Mouse (Mus musculus): Measurements from ENCODE around the gene Mtx1.

The Mtx1 gene

GRCm38 (mm10) chr3:89226900-89227299, at the start of gene Mtx1:
Mtx1 (minus strand) TSS chr3:89227088.
- DNase-seq (ENCODE audit: low read depth, low spot score), result no peak

- DNase-seq (ENCODE audit: low read depth, low spot score), result no peak
Measured at GRCm38 (mm10) chr3:89276061-89276460, 49.2 kb upstream of the Mtx1 start.

GRCm38 (mm10) chr3:89271760-89272159, 44.9 kb upstream of the Mtx1 start:
- no peak for DNase-seq (ENCODE audit: low read depth, low spot score)

GRCm38 (mm10) chr3:89270891-89271290, 44.0 kb upstream of the Mtx1 start:
- no peak for DNase-seq (ENCODE audit: low read depth, low spot score)

GRCm38 (mm10) chr3:89270051-89270755, 43.3 kb upstream of the Mtx1 start, which contains the start of gene Slc50a1:
Slc50a1 (minus strand) TSS chr3:89270570.
- no peak for DNase-seq (ENCODE audit: low read depth, low spot score)

GRCm38 (mm10) chr3:89268916-89269315, 42.0 kb upstream of the Mtx1 start:
- DNase-seq (ENCODE audit: low read depth, low spot score), result no peak

GRCm38 (mm10) chr3:89266439-89266893, 39.6 kb upstream of the Mtx1 start:
- peak; percentile 88 for DNase-seq (ENCODE audit: low read depth, low spot score)

- DNase-seq (ENCODE audit: low read depth, low spot score), result no peak
Measured at GRCm38 (mm10) chr3:89262417-89262816, 35.5 kb upstream of the Mtx1 start.

- DNase-seq (ENCODE audit: low read depth, low spot score), result no peak
Measured at GRCm38 (mm10) chr3:89260211-89260610, 33.3 kb upstream of the Mtx1 start.

GRCm38 (mm10) chr3:89259076-89259475, 32.2 kb upstream of the Mtx1 start, which contains the start of gene Dpm3:
Dpm3 (plus strand) TSS chr3:89259358.
- peak; percentile 30 for DNase-seq (ENCODE audit: low read depth, low spot score)

GRCm38 (mm10) chr3:89256177-89256576, 29.3 kb upstream of the Mtx1 start:
- no peak for DNase-seq (ENCODE audit: low read depth, low spot score)

- DNase-seq (ENCODE audit: low read depth, low spot score), result no peak
Measured at GRCm38 (mm10) chr3:89254994-89255393, 28.1 kb upstream of the Mtx1 start.

GRCm38 (mm10) chr3:89251365-89251895, 24.5 kb upstream of the Mtx1 start:
- DNase-seq (ENCODE audit: low read depth, low spot score), result peak; percentile 77

GRCm38 (mm10) chr3:89250435-89251040, 23.6 kb upstream of the Mtx1 start:
- peak; percentile 70 for DNase-seq (ENCODE audit: low read depth, low spot score)

- DNase-seq (ENCODE audit: low read depth, low spot score), result no peak
Measured at GRCm38 (mm10) chr3:89247466-89247865, 20.6 kb upstream of the Mtx1 start.

- peak; percentile 96 for DNase-seq (ENCODE audit: low read depth, low spot score)
Measured at GRCm38 (mm10) chr3:89246261-89247100, 19.6 kb upstream of the Mtx1 start, which contains the start of gene Trim46. Trim46 (minus strand) TSS chr3:89246309.

GRCm38 (mm10) chr3:89245688-89246171, 18.8 kb upstream of the Mtx1 start, which contains the start of gene Krtcap2:
Krtcap2 (plus strand) TSS chr3:89245966.
- peak; percentile 47 for DNase-seq (ENCODE audit: low read depth, low spot score)

- DNase-seq (ENCODE audit: low read depth, low spot score), result no peak
Measured at GRCm38 (mm10) chr3:89244982-89245687, 18.2 kb upstream of the Mtx1 start.

GRCm38 (mm10) chr3:89244158-89244981, 17.5 kb upstream of the Mtx1 start:
- no peak for DNase-seq (ENCODE audit: low read depth, low spot score)

- peak; percentile 76 for DNase-seq (ENCODE audit: low read depth, low spot score)
Measured at GRCm38 (mm10) chr3:89243609-89244008, 16.7 kb upstream of the Mtx1 start.

Data from R1 (cell line).